Mouse (Mus musculus) liver, adult 2 months (tissue): ENCODE measurements around the gene Fgf14. TPM values are rescaled to one million over a fixed set of nuclear protein-coding genes. Genes with fewer than 3 reads are reported as not detected.

Experiments used
- DNase-seq: peaks from one replicate; pipeline ENCODE4 v3.0.0-alpha.2; 2011; ENCODE audit warnings: low read depth, low spot score; ENCODE audit errors: extremely low read depth
- H3K27ac ChIP-seq: fragments of 200-500 bp; replicated peaks from 2 replicates; pipeline ENCODE4 v1.5.1; 2012; ENCODE audit warnings: low read depth, mild to moderate bottlenecking, control low read depth, inconsistent platforms, low read length; ENCODE audit not compliant: insufficient read depth
- H3K27me3 ChIP-seq: fragments of 200-500 bp; 2 replicates; pipeline ENCODE4 v1.6.1; 2012; ENCODE audit warnings: mild to moderate bottlenecking, moderate library complexity, low read length, inconsistent platforms; ENCODE audit not compliant: control insufficient read depth, insufficient read depth
- H3K36me3 ChIP-seq: fragments of 200-500 bp; 2 replicates; pipeline ENCODE4 v1.6.1; 2012; ENCODE audit warnings: low read length, inconsistent platforms; ENCODE audit not compliant: control insufficient read depth, insufficient read depth
- H3K4me1 ChIP-seq: fragments of 200-500 bp; 2 replicates; pipeline ENCODE4 v1.6.1; 2011; ENCODE audit warnings: low read length; ENCODE audit not compliant: control insufficient read depth, insufficient read depth
- H3K4me3 ChIP-seq: fragments of 200-500 bp; 2 replicates; pipeline ENCODE4 v1.5.1; 2011; ENCODE audit warnings: low read depth, mild to moderate bottlenecking, control low read depth, low read length, moderate library complexity; ENCODE audit not compliant: insufficient read depth
- H3K79me2 ChIP-seq: fragments of 200-500 bp; 2 replicates; pipeline ENCODE4 v1.6.1; 2012; ENCODE audit warnings: inconsistent platforms, mild to moderate bottlenecking, low read length, moderate library complexity; ENCODE audit not compliant: control insufficient read depth, insufficient read depth
- H3K9ac ChIP-seq: fragments of 200-500 bp; 2 replicates; pipeline ENCODE4 v1.6.1; 2012; ENCODE audit warnings: low read depth, mild to moderate bottlenecking, control low read depth, inconsistent platforms, low read length
- CTCF ChIP-seq: fragments of 200-500 bp; IDR thresholded peaks from 2 replicates; pipeline ENCODE4 v1.5.1; 2011; ENCODE audit warnings: low read depth, low read length, control low read depth
- POLR2A ChIP-seq: fragments of 200-500 bp; IDR thresholded peaks from 2 replicates; pipeline ENCODE4 v1.6.1; 2011; ENCODE audit warnings: low read length, control low read depth; ENCODE audit not compliant: insufficient read depth; ENCODE audit errors: extremely low read depth
- WGBS: fragments of 180-500 bp; shearing (Covaris S2); methylation state at CpG from one replicate; pipeline ENCODE4 v1.1.7; 2018; 5-methylcytosine and 5-hydroxymethylcytosine counted together
- polyA plus RNA-seq: library from polyadenylated mRNA; depleted of rRNA; stranded (reverse); fragments of >200 nt; gene quantifications from 2 replicates; pipeline ENCODE4 v1.2.3, GENCODE M21; 2012
- total RNA-seq: library from RNA; depleted of rRNA; stranded (reverse); fragments of >200 nt; gene quantifications from 2 replicates; pipeline ENCODE4 v1.2.3, GENCODE M21; 2014

The Fgf14 gene
- total and polyA plus RNA-seq, 2 experiments = not detected

- H3K9ac ChIP-seq = no peak overlapping the region
- H3K27me3 ChIP-seq = peaks cover 4% of the 10 kb centered on the region; the same call in 1 of the 2 replicates
- no peak for DNase-seq
- H3K4me3 ChIP-seq = no peak overlapping the region
- H3K79me2 ChIP-seq = no peaks in the 10 kb centered on the region
- TF ChIP-seq POLR2A (no peak), CTCF (no peak)
- H3K36me3 ChIP-seq = no peaks in the 10 kb centered on the region
- no peaks in the 10 kb centered on the region for H3K4me1 ChIP-seq
- WGBS = 17% methylated on average over 7 of the region's 7 CpGs
- H3K27ac ChIP-seq = no peak overlapping the region
These were observed 481.1 kb downstream of the Fgf14 start for GRCm38 (mm10) chr14:124195806-124196205.

DNA sequence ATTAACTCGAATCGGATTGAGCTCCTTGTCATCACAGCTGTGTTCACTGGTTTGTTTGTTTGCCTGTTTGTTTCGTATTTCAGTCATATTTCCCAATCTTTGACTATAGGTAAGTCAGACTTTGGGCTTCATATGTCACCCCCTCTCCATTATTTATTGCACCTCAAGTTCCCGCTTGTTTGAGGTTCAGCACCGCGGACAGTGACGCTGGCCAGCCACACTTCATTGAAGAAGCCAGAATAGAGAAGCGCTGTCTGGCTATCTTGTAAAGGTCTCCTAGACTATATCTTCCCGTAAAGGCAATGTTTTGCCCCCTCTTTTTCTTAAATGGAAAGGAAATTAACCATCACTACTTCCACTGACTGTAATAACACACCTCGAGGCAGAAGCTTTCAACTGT lies 481.6 kb downstream of the Fgf14 start:
- DNase-seq = no peak
- 28% methylated on average over 10 of the region's 10 CpGs for WGBS

GRCm38 (mm10) chr14:124192815-124193142 lies 484.1 kb downstream of the Fgf14 start:
- H3K79me2 ChIP-seq = no peaks in the 10 kb centered on the region
- no peaks in the 10 kb centered on the region for H3K36me3 ChIP-seq
- no peak overlapping the region for H3K4me3 ChIP-seq
- no peaks in the 10 kb centered on the region for H3K4me1 ChIP-seq
- peaks cover 4% of the 10 kb centered on the region; the same call in 1 of the 2 replicates for H3K27me3 ChIP-seq
- whole genome bisulfite sequencing = 5% methylated on average over 15 of the region's 15 CpGs
- no peak for DNase-seq
- no peak for TF ChIP-seq POLR2A
- no peak for TF ChIP-seq CTCF
- H3K9ac ChIP-seq = no peak overlapping the region
- no peak overlapping the region for H3K27ac ChIP-seq

More for the DNA sequence above, 481.6 kb downstream of the Fgf14 start:
- no peak overlapping the region for H3K27ac ChIP-seq
- H3K79me2 ChIP-seq = no peaks in the 10 kb centered on the region
- H3K36me3 ChIP-seq = no peaks in the 10 kb centered on the region
- peaks cover 4% of the 10 kb centered on the region; the same call in 1 of the 2 replicates for H3K27me3 ChIP-seq
- H3K4me1 ChIP-seq = no peaks in the 10 kb centered on the region
- H3K4me3 ChIP-seq = no peak overlapping the region
- no peak overlapping the region for H3K9ac ChIP-seq
- TF ChIP-seq POLR2A = no peak
- TF ChIP-seq CTCF = no peak

DNA sequence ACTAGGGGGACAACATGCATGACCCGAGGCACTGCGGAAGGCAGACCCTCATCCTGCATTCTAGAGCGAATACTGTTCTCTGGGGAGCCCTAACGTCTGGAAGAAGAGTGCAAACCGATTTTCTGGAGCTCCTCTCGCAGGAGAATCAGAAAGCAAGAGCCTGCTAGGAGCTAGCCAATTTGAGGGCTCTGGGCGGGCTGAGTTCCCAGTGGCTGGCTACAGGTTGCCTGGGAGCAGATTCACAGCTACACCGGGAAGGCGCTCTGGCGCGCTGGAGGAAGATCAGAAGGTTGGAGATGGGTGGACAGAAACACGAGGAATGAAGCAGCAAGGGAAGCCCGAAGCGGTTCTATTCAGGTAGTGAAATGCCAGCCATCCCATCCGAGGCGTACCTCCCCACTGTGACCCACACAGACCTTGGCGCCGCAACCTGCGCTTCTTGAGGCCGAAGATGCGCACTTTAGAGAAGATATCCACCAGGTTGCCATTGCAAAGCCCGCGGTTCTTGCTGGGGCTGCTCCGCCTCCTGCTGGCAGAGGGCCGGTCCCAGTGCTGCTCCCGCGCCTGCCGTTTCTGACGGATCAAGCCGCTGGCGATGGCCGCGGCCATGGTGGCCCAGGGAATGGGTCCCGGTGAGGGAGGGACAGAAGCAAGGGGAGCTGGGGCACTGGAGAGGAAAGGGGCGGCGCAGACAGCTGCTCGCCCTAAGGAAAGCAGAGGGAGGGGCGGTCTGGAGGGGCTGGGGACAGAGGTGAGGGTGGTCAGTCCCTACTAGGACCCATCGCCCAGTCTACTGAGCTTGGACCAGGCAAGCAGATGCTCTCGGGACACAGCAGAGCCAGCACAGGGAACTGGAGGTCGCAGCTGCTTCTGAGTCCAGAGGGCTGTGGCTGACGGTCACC lies 484.8 kb downstream of the Fgf14 start:
- Histone ChIP-seq H3K9ac (no peak overlapping the region), H3K27me3 (peaks cover 4% of the 10 kb centered on the region; the same call in 1 of the 2 replicates), H3K79me2 (no peaks in the 10 kb centered on the region), H3K4me3 (no peak overlapping the region), H3K27ac (no peak overlapping the region), H3K36me3 (no peaks in the 10 kb centered on the region), H3K4me1 (no peaks in the 10 kb centered on the region)
- DNase-seq = no peak
- TF ChIP-seq CTCF (no peak), POLR2A (no peak)
- 3% methylated on average over 41 of the region's 42 CpGs for WGBS

DNA sequence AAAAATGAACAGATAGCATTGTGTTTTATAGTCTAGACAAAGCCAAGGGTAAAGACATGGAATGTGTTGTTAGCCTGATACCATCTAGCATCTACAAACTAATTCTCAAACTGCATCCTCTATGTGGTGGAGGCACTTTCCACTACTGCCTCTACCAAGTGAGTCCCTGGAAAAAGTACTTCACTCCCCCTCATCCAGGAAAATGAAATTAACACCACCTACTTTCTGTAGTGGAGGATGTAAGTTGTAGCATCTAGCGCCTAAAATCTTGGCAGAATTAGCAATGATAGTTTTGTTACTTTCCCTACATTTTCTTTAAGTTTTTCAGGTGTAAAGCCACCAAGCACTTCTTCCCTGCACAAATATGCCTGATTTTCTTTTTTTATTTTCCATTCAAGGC lies 496.7 kb downstream of the Fgf14 start:
- Histone ChIP-seq H3K4me3 (no peak overlapping the region), H3K79me2 (no peaks in the 10 kb centered on the region), H3K4me1 (no peaks in the 10 kb centered on the region), H3K27ac (no peak overlapping the region), H3K36me3 (no peaks in the 10 kb centered on the region), H3K9ac (no peak overlapping the region), H3K27me3 (no peaks in the 10 kb centered on the region)
- 58% methylated on average over 1 of the region's 1 CpGs for WGBS
- no peak for DNase-seq
- TF ChIP-seq CTCF (no peak), POLR2A (no peak)

DNA sequence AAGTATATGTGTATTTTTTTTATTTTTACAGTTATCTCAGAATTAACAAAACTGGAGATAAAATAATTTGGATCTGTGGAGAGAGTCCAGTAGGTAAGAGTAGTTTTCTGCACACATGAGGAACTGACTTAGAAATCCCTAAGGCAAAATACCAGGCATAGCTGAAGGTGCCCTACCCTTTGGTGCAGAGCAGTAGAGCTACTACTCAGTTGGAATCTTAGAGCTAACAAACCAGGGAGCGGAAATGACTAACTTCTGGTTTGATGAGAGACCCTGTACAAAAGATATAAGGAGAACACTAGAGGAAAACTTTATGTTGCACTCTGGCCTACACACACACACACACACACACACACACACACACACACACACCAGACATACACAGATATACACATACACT lies 502.8 kb downstream of the Fgf14 start:
- Histone ChIP-seq H3K9ac (no peak overlapping the region), H3K36me3 (no peaks in the 10 kb centered on the region), H3K4me1 (no peaks in the 10 kb centered on the region), H3K27ac (no peak overlapping the region), H3K79me2 (no peaks in the 10 kb centered on the region), H3K27me3 (no peaks in the 10 kb centered on the region), H3K4me3 (no peak overlapping the region)
- WGBS = 96% methylated on average over 1 of the region's 1 CpGs
- DNase-seq = no peak
- TF ChIP-seq POLR2A (no peak), CTCF (no peak)
